Mouse (Mus musculus) spleen, adult 2 months (tissue): Measurements from ENCODE around the gene Dgat2.

Source experiments
- CTCF ChIP-seq: fragments of 200-500 bp; IDR thresholded peaks from 2 replicates; pipeline ENCODE4 v1.5.1; 2011; ENCODE audit warnings: mild to moderate bottlenecking, inconsistent platforms; ENCODE audit not compliant: insufficient read depth, insufficient read length, insufficient replicate concordance; ENCODE audit errors: extremely low read depth
- POLR2A ChIP-seq: fragments of 200-500 bp; IDR thresholded peaks from 2 replicates; pipeline ENCODE4 v1.6.1; 2011; ENCODE audit warnings: low read depth, low read length, inconsistent platforms

DNA sequence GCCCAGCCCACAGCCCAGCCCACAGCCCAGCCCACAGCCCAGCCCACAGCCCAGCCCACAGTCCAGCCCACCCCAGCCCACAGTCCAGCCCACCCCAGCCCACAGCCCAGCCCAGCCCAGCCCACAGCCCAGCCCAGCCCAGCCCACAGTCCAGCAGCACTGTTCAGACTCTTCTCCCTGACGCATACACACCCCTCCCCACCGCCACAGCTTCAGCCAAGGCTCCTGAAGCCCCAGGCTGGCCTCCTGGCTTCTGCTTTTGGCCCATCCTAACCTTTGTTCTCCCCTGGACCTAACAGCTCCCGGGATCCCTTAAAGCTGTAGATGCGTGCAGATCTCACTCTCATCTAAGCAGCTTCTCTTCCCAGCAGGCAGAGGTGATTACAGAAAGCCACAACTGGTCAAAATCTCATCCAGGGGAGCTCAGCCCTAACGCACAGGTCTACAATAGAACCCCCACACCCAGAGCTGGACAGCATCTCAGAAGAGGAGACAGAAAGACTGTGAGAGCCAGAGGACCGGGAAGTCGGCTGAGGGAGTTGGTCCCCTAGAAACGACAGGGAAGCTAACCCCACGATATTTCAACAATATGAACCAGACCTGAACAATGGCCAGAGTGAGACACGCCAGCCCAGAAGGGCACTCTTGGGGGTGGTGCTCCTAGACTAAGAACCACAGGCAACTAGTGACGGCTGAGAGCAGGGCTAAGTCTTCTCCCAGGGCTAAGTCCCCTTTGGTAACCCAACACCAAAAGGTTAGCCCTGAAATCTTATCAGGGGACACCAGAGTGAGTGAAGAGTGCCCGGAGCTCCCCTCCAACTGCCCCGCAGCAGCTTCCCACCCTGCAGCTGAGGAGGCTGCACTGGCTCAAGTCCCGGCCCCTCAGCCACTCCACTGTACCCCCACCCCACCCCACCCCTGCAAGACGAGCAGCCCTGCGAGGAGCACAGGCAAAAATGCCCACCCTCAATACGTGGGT, 26.9 kb downstream of the Dgat2 start:
- no peak for TF ChIP-seq CTCF
- TF ChIP-seq POLR2A, result no peak
